Mouse (Mus musculus): ENCODE measurements at regions not wholly inside any gene's neighbourhood (a gene's known extent, or its start where the extent isn't known, plus 50 kb on each side); places are given as distances from the start of the nearest gene placed in this dataset.

DNA sequence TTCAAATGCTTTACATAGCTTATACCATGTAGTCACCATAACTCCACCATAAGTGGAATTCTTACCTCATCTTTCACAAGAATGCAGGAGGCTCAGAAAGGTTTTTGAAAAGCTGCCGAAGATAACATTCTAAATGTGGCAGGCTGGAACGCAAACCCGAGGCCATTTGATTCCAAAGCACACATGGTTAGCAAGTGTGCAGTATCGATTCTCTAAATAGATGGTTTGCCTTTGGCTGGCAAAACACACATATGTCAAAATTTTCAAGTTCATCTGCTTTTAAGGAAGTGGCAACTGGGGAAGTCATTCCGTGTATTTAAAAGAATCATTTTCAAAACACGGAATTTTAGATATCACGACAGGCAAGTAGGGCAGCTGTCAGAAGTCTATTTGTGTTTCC lies 609.8 kb downstream of the Actr3 start:
- Histone ChIP-seq H3K4me3 (ENCODE audit: control insufficient read depth, low read depth, low read length) (no peak overlapping the region), H3K27ac (ENCODE audit: control insufficient read depth, insufficient read depth, low read depth, low read length) (no peak overlapping the region), H3K36me3 (ENCODE audit: control insufficient read depth, insufficient read depth, low read length) (no peaks in the 10 kb centered on the region), H3K4me1 (ENCODE audit: control insufficient read depth, insufficient read depth, low read length) (no peaks in the 10 kb centered on the region), H3K27me3 (ENCODE audit: control insufficient read depth, insufficient read depth, low read length) (no peaks in the 10 kb centered on the region)
- TF ChIP-seq POLR2A (IDR thresholded peaks at IDR 0.05; ENCODE audit: control insufficient read depth, low read depth, low read length) (no peak), CTCF (IDR thresholded peaks at IDR 0.05; ENCODE audit: control insufficient read depth, insufficient read depth, insufficient replicate concordance, low read depth, low read length) (no peak)

DNA sequence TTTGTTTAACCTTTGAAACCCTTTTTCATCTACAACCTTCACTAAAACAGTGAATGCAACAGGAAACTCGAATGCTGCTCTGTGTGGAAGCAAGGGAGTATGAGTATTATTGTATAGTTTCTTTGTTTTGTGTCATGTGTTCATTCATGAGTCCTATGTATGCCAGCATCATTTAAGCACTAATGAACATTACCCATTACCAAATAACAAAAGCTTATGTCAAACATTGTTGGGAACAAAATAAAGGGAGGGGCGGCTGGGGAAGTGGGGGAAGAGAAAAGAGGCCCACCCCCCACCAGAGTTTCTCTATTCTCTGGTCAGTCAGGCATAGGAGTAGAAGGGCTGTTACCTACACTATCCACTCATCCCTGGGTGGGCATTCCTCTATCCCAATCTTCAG lies 642.5 kb downstream of the Actr3 start:
- Histone ChIP-seq H3K4me1 (ENCODE audit: control insufficient read depth, insufficient read depth, low read length) (no peaks in the 10 kb centered on the region), H3K27me3 (ENCODE audit: control insufficient read depth, insufficient read depth, low read length) (no peaks in the 10 kb centered on the region), H3K36me3 (ENCODE audit: control insufficient read depth, insufficient read depth, low read length) (no peaks in the 10 kb centered on the region), H3K27ac (ENCODE audit: control insufficient read depth, insufficient read depth, low read depth, low read length) (no peak overlapping the region), H3K4me3 (ENCODE audit: control insufficient read depth, low read depth, low read length) (no peak overlapping the region)
- no peak for TF ChIP-seq POLR2A (IDR thresholded peaks at IDR 0.05; ENCODE audit: control insufficient read depth, low read depth, low read length)
- TF ChIP-seq CTCF (IDR thresholded peaks at IDR 0.05; ENCODE audit: control insufficient read depth, insufficient read depth, insufficient replicate concordance, low read depth, low read length) = no peak

DNA sequence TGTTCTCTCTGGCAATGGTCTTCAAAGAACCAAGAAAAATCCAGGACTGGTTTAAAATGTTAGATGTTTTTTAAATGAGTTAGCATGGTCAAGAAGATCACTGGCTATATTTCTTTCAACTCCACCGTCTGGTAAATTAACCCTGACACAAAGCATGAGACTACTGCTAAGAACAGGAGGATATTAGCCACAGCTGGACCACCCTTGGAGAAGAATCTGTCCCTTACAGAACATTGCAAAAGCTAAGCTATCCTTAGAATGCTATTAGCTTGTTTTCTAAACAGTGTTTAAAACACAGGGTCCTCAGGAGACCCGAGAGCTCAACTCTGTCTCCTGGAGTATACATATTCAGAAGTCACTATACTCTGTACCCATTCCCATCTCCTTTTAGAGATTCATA lies 644.9 kb downstream of the Actr3 start:
- Histone ChIP-seq H3K4me1 (ENCODE audit: control insufficient read depth, insufficient read depth, low read length) (no peaks in the 10 kb centered on the region), H3K27ac (ENCODE audit: control insufficient read depth, insufficient read depth, low read depth, low read length) (no peak overlapping the region), H3K27me3 (ENCODE audit: control insufficient read depth, insufficient read depth, low read length) (no peaks in the 10 kb centered on the region), H3K4me3 (ENCODE audit: control insufficient read depth, low read depth, low read length) (no peak overlapping the region), H3K36me3 (ENCODE audit: control insufficient read depth, insufficient read depth, low read length) (no peaks in the 10 kb centered on the region)
- TF ChIP-seq POLR2A (IDR thresholded peaks at IDR 0.05; ENCODE audit: control insufficient read depth, low read depth, low read length) (no peak), CTCF (IDR thresholded peaks at IDR 0.05; ENCODE audit: control insufficient read depth, insufficient read depth, insufficient replicate concordance, low read depth, low read length) (no peak)

DNA sequence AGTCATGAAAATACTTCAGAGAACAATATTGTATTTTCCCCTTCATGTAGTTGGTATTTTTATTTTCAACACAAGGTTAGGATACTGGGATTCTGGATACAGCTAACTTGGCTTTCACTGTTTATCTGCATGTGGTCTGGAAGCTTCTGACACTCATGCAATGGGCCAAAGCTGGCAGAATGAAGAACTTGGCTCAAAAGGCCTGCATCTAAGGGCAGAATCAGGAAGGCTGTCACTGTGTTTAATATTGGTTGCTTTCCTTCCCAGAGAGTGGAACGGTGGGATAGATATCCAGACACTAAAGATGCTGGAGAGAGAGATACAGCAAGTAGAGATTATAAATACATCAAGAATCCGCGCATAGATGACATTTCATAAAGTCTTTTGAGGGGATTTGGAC lies 645.4 kb downstream of the Actr3 start:
- no peak overlapping the region for H3K4me3 ChIP-seq (ENCODE audit: control insufficient read depth, low read depth, low read length)
- no peaks in the 10 kb centered on the region for H3K36me3 ChIP-seq (ENCODE audit: control insufficient read depth, insufficient read depth, low read length)
- no peak overlapping the region for H3K27ac ChIP-seq (ENCODE audit: control insufficient read depth, insufficient read depth, low read depth, low read length)
- no peak for TF ChIP-seq CTCF (IDR thresholded peaks at IDR 0.05; ENCODE audit: control insufficient read depth, insufficient read depth, insufficient replicate concordance, low read depth, low read length)
- no peaks in the 10 kb centered on the region for H3K27me3 ChIP-seq (ENCODE audit: control insufficient read depth, insufficient read depth, low read length)
- no peaks in the 10 kb centered on the region for H3K4me1 ChIP-seq (ENCODE audit: control insufficient read depth, insufficient read depth, low read length)

DNA sequence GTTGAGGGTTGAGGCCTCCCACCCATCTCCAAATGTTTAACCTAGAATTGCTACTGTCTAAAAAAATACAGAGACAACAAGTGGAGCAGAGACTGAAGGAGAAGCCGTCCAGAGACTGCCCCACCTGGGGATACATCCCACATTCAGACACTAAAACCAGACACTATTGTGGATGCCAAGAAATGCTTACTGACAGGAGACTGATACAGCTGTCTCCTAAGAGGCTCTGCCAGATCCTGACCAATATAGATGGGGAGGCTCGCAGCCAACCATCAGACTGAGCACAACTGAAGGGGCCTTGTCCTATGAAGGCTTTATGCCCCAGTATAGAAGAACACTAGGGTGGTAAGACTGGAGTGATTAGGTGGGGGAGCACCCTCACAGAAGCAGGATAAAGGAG lies 652.5 kb downstream of the Actr3 start:
- TF ChIP-seq POLR2A (IDR thresholded peaks at IDR 0.05; ENCODE audit: control insufficient read depth, low read depth, low read length) (no peak), CTCF (IDR thresholded peaks at IDR 0.05; ENCODE audit: control insufficient read depth, insufficient read depth, insufficient replicate concordance, low read depth, low read length) (no peak)
- Histone ChIP-seq H3K36me3 (ENCODE audit: control insufficient read depth, insufficient read depth, low read length) (no peaks in the 10 kb centered on the region), H3K27ac (ENCODE audit: control insufficient read depth, insufficient read depth, low read depth, low read length) (no peak overlapping the region), H3K4me3 (ENCODE audit: control insufficient read depth, low read depth, low read length) (no peak overlapping the region), H3K27me3 (ENCODE audit: control insufficient read depth, insufficient read depth, low read length) (no peaks in the 10 kb centered on the region), H3K4me1 (ENCODE audit: control insufficient read depth, insufficient read depth, low read length) (no peaks in the 10 kb centered on the region)

DNA sequence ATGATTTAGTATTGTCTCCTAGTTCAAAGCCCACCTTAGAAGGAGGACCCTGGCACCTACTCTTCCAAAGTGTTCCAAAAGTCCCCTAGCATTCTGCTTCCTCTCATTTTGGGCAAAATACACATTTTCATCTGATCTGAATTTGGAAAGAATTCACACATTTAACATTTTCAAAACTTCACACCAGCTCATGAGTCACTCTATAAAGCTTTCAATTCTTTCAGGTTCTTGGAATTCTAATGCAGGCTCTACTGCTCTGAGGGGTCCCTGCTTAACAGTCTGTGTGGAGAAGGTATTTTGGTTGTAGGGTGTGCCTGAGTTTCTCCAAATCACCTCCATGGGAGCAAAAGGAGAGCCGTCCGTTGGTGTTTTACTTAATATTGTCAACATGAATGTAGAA lies 657.8 kb downstream of the Actr3 start:
- H3K27ac ChIP-seq (ENCODE audit: control insufficient read depth, insufficient read depth, low read depth, low read length) = no peak overlapping the region
- H3K27me3 ChIP-seq (ENCODE audit: control insufficient read depth, insufficient read depth, low read length) = no peaks in the 10 kb centered on the region
- TF ChIP-seq POLR2A (IDR thresholded peaks at IDR 0.05; ENCODE audit: control insufficient read depth, low read depth, low read length) (no peak), CTCF (IDR thresholded peaks at IDR 0.05; ENCODE audit: control insufficient read depth, insufficient read depth, insufficient replicate concordance, low read depth, low read length) (no peak)
- no peaks in the 10 kb centered on the region for H3K36me3 ChIP-seq (ENCODE audit: control insufficient read depth, insufficient read depth, low read length)
- H3K4me3 ChIP-seq (ENCODE audit: control insufficient read depth, low read depth, low read length) = no peak overlapping the region
- H3K4me1 ChIP-seq (ENCODE audit: control insufficient read depth, insufficient read depth, low read length) = no peaks in the 10 kb centered on the region

DNA sequence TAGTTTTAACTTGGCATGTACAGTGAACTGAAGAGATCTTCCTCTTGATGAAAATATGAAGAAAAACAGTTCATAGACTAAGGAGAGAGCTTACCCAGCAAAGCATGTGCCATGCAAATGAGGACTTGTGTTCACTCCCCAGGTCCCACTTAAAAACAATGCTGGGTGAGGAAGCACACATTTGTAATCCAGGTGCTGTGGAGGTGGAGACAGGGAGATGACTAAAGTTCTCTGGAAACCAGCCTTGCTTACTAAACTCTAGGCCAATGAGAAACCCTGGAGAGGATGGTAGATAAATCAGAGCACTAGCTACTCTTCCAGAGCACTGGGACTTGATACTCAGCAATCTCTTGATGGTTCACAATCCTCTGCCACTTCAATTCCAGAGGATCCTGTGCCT lies 678.8 kb downstream of the Actr3 start:
- H3K4me3 ChIP-seq (ENCODE audit: control insufficient read depth, low read depth, low read length) = no peak overlapping the region
- no peaks in the 10 kb centered on the region for H3K4me1 ChIP-seq (ENCODE audit: control insufficient read depth, insufficient read depth, low read length)
- H3K36me3 ChIP-seq (ENCODE audit: control insufficient read depth, insufficient read depth, low read length) = no peaks in the 10 kb centered on the region
- H3K27me3 ChIP-seq (ENCODE audit: control insufficient read depth, insufficient read depth, low read length) = no peaks in the 10 kb centered on the region
- TF ChIP-seq CTCF (IDR thresholded peaks at IDR 0.05; ENCODE audit: control insufficient read depth, insufficient read depth, insufficient replicate concordance, low read depth, low read length) = no peak
- no peak for TF ChIP-seq POLR2A (IDR thresholded peaks at IDR 0.05; ENCODE audit: control insufficient read depth, low read depth, low read length)
- no peak overlapping the region for H3K27ac ChIP-seq (ENCODE audit: control insufficient read depth, insufficient read depth, low read depth, low read length)

DNA sequence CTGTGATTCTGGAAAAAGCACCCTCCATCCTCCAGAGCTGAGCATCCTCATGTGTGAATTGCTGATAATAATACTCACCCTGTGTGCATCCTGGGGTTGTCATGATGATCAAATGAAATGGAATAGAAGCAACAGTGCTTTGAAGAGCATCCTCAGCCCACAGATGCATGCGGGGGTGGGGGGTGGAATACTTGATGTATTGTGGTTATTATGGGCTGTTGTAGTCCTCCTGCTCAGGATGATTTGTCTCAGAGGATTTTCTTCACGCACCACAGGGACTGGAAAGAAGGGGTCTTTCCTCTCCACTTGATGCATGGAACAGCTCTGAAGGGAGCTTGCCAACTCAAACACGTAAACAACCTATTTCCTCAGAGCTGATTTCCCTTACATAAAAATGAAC lies 694.4 kb upstream of the Dpp10 start:
- H3K4me1 ChIP-seq (ENCODE audit: control insufficient read depth, insufficient read depth, low read length) = no peaks in the 10 kb centered on the region
- TF ChIP-seq POLR2A (IDR thresholded peaks at IDR 0.05; ENCODE audit: control insufficient read depth, low read depth, low read length) (no peak), CTCF (IDR thresholded peaks at IDR 0.05; ENCODE audit: control insufficient read depth, insufficient read depth, insufficient replicate concordance, low read depth, low read length) (no peak)
- no peaks in the 10 kb centered on the region for H3K36me3 ChIP-seq (ENCODE audit: control insufficient read depth, insufficient read depth, low read length)
- no peak overlapping the region for H3K4me3 ChIP-seq (ENCODE audit: control insufficient read depth, low read depth, low read length)
- H3K27ac ChIP-seq (ENCODE audit: control insufficient read depth, insufficient read depth, low read depth, low read length) = no peak overlapping the region
- no peaks in the 10 kb centered on the region for H3K27me3 ChIP-seq (ENCODE audit: control insufficient read depth, insufficient read depth, low read length)

Measured in testis, adult 2 months (tissue).